Mouse (Mus musculus): ENCODE results near the gene Mrm2. TPM values are rescaled to one million over a fixed set of nuclear protein-coding genes. Genes with fewer than 3 reads are reported as not detected.

Mrm2 gene
- polyA plus RNA-seq (2014; fragmentation: Nextera tagmentation; extraction: Ambion mirVana), result 21.3 and 24.3 TPM in 2 replicates

DNA sequence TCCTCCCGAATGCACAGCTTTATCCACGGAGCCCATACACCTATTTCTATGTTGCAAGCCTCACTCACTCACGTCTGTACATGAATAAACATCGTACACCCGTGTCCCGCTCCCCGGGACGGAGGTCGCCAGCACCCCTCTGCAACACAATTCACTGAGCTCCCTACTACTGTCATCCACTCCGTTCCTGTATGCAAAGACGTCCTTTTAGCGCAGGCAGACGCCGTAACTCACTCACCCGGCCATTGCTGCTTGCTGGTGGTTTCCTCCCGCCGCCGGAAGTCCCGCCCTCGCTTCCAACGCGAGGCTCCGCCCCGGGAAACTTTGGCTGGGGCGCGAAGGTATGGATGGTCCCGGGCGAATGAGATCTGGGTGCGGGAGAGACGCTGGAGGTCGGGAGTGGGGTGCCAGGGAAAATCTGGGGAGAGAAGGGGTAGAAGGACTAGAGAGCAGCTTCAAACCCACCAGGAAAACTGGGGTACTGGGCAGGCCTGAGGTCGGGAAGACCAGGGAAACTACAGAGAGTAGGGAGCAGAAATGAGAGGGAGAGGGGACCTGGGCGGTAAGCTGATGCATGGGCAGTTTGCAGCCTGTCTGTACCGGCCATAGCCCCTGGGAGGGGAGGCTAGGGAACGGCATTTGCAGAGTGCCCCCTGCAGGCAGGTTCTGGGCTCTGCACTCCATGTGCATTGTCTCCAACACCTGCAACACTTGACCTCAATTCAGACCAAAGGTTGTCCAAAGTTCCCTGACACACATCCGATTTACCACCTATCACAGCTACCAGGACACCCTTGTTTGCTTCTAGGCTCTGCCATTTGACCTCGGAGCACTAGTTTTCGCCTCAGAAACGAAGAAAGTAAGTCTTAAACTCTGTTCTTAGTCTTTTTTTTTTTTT lies at the start of gene Mrm2:
Gene Mrm2, minus strand, starts transcription at position 284 of the 898 bp plus-strand sequence.
- WGBS, result 1% methylated on average over 39 of the region's 39 CpGs
- H3K4me3 ChIP-seq (replicated peaks; ENCODE audit: low read length), result peak within 1 kb of the TSS; percentile 55
- H3K36me3 ChIP-seq (replicated peaks; ENCODE audit: control insufficient read depth, insufficient read depth), result peaks cover 22% of the 10 kb centered on the region
- peak within 1 kb of the TSS; percentile 66 for H3K27ac ChIP-seq
- no peaks in the 10 kb centered on the region for H3K27me3 ChIP-seq (ENCODE audit: control insufficient read depth, insufficient read depth, low read length)
- H3K9ac ChIP-seq, result peak within 1 kb of the TSS; percentile 75
- peak; percentile 84 for ATAC-seq (ENCODE audit: low FRiP score)
- H3K4me1 ChIP-seq (replicated peaks; ENCODE audit: control insufficient read depth, insufficient read depth, low read length), result peaks cover 11% of the 10 kb centered on the region
- H3K9me3 ChIP-seq (ENCODE audit: control insufficient read depth, low read length), result no peaks in the 10 kb centered on the region
- DNase-seq (ENCODE audit: low spot score), result peak; percentile 81
- H3K4me2 ChIP-seq (replicated peaks), result peak within 1 kb of the TSS; percentile 89

DNA sequence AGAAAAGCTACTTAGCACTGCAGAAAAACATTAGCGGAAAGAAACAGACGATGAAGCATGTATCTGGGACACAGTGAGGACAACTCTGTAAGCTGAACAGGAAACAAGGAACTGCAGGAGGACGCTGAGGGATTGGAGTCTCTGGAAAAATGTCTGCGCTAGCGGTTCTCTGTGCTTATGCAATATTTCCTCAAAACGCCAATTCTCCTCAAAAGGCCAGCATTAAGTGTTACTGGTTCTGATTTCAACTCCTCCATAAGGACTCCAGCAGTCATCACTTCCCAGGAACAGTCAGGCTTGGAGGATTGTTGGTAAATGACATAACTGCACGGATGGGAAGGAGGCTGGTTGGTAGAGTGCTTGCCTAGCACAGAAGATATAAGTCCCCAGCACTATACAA lies 49.5 kb upstream of the Mrm2 start:
- ATAC-seq (ENCODE audit: low FRiP score) (no peak), DNase-seq (ENCODE audit: low spot score) (no peak)
- no peak overlapping the region for H3K9ac ChIP-seq
- H3K9me3 ChIP-seq (ENCODE audit: control insufficient read depth, low read length), result no peaks in the 10 kb centered on the region
- no peak overlapping the region for H3K4me2 ChIP-seq (replicated peaks)
- no peak overlapping the region for H3K4me3 ChIP-seq (replicated peaks; ENCODE audit: low read length)
- WGBS, result 90% methylated on average over 7 of the region's 7 CpGs
- H3K27ac ChIP-seq, result no peak overlapping the region
- H3K36me3 ChIP-seq (replicated peaks; ENCODE audit: control insufficient read depth, insufficient read depth), result no peaks in the 10 kb centered on the region
- no peaks in the 10 kb centered on the region for H3K4me1 ChIP-seq (replicated peaks; ENCODE audit: control insufficient read depth, insufficient read depth, low read length)
- H3K27me3 ChIP-seq (ENCODE audit: control insufficient read depth, insufficient read depth, low read length), result no peaks in the 10 kb centered on the region

DNA sequence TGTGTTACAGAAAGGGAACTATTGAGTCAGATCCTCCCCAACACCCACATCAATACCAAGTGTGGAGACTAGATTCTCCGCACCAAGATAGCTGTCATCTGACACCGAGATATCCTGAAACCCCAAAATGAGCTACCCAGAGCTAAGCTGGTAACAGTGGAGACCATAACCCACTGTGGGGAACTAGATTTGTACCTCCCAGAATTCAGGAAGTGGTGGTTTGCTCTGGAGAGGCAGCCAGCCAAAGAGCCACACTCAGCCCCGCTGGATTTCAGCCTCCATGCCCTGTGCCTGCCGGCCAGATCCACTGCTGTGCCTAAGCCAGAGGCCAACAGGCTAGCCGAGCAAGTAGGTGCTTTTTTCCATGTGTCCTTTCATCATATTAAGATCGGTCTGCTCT lies 47.6 kb upstream of the Mrm2 start:
- no peak for DNase-seq (ENCODE audit: low spot score)
- no peaks in the 10 kb centered on the region for H3K9me3 ChIP-seq (ENCODE audit: control insufficient read depth, low read length)
- H3K4me1 ChIP-seq (replicated peaks; ENCODE audit: control insufficient read depth, insufficient read depth, low read length), result no peaks in the 10 kb centered on the region; the same call in 1 of the 2 replicates
- no peak overlapping the region for H3K9ac ChIP-seq
- no peaks in the 10 kb centered on the region for H3K36me3 ChIP-seq (replicated peaks; ENCODE audit: control insufficient read depth, insufficient read depth)
- no peak overlapping the region for H3K27ac ChIP-seq
- H3K27me3 ChIP-seq (ENCODE audit: control insufficient read depth, insufficient read depth, low read length), result no peaks in the 10 kb centered on the region
- no peak overlapping the region for H3K4me3 ChIP-seq (replicated peaks; ENCODE audit: low read length)
- ATAC-seq (ENCODE audit: low FRiP score), result no peak
- no peak overlapping the region for H3K4me2 ChIP-seq (replicated peaks)
- WGBS, result 80% methylated on average over 6 of the region's 6 CpGs

DNA sequence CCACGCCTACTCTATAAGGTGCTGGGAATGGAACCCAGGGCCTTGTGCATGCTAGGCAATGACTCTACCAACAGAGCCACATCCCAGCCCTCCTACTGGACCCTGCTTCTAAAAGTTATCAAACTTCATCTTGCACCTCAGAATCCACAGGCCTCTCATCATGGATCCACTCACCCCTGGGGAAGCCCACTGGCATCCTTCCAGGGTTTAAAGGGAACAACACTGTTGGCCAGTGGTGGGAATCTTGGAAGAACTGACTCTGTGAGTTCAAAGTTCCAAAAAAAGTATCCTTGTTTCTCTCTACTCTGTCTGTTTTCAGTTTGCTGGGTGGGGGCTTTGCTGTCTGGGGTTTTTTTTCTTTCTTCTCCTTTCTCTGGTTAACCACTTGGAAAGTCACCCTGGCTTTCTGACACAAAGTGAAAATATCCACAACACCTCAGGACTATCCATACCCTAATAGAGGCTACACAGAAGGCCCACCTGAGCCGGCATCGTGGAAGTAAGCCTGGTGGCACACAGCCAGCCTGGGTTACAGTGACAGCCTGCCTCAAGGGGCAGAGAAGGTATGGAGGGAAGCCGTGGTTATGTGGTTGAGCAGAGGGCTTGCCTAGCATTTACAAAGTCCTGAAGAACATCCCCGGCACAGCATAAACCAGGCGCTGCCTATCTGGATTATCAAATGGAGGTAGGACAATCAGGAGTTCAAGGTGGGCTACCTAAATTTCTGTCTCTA lies 46.6 kb upstream of the Mrm2 start:
- no peak for DNase-seq (ENCODE audit: low spot score)
- H3K4me2 ChIP-seq (replicated peaks), result no peak overlapping the region
- H3K9ac ChIP-seq, result no peak overlapping the region
- no peak for ATAC-seq (ENCODE audit: low FRiP score)
- no peaks in the 10 kb centered on the region; the same call in 1 of the 2 replicates for H3K4me1 ChIP-seq (replicated peaks; ENCODE audit: control insufficient read depth, insufficient read depth, low read length)
- H3K27me3 ChIP-seq (ENCODE audit: control insufficient read depth, insufficient read depth, low read length), result no peaks in the 10 kb centered on the region
- 88% methylated on average over 6 of the region's 6 CpGs for WGBS
- H3K27ac ChIP-seq, result no peak overlapping the region
- no peaks in the 10 kb centered on the region for H3K36me3 ChIP-seq (replicated peaks; ENCODE audit: control insufficient read depth, insufficient read depth)
- H3K4me3 ChIP-seq (replicated peaks; ENCODE audit: low read length), result no peak overlapping the region
- no peaks in the 10 kb centered on the region for H3K9me3 ChIP-seq (ENCODE audit: control insufficient read depth, low read length)

DNA sequence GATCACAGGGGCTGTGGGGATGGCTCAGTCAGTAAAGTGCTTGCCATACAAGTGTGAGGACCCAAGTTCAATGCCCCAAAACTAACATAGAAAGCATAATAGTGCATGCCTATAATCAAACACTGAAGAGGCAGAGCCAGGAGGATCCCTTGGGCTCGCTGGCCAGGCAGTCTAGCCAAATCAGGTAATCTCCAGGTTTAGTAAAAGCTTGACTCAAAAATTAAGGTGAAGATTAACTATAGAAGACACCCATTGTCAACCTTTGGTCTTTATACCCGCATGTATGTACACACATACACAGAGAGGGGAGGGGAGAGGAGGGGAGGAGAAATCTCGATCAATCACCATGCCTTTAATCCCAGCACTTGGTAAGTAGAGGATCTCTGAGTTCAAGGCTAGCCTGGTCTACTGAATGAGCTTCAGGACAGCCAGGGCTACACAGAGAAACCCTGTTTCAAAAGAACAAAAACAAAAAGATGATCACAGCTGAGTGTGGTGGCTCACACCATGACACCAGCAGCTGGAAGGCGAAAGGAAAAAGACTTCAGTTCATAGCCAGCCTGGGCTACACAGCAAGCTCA lies 43.6 kb upstream of the Mrm2 start:
- WGBS, result 84% methylated on average over 4 of the region's 4 CpGs
- Histone ChIP-seq H3K4me3 (replicated peaks; ENCODE audit: low read length) (no peak overlapping the region), H3K4me2 (replicated peaks) (no peak overlapping the region), H3K9ac (no peak overlapping the region), H3K27me3 (ENCODE audit: control insufficient read depth, insufficient read depth, low read length) (no peaks in the 10 kb centered on the region), H3K36me3 (replicated peaks; ENCODE audit: control insufficient read depth, insufficient read depth) (no peaks in the 10 kb centered on the region), H3K9me3 (ENCODE audit: control insufficient read depth, low read length) (no peaks in the 10 kb centered on the region), H3K27ac (no peak overlapping the region), H3K4me1 (replicated peaks; ENCODE audit: control insufficient read depth, insufficient read depth, low read length) (no peaks in the 10 kb centered on the region; the same call in 1 of the 2 replicates)
- ATAC-seq (ENCODE audit: low FRiP score) (no peak), DNase-seq (ENCODE audit: low spot score) (no peak)

DNA sequence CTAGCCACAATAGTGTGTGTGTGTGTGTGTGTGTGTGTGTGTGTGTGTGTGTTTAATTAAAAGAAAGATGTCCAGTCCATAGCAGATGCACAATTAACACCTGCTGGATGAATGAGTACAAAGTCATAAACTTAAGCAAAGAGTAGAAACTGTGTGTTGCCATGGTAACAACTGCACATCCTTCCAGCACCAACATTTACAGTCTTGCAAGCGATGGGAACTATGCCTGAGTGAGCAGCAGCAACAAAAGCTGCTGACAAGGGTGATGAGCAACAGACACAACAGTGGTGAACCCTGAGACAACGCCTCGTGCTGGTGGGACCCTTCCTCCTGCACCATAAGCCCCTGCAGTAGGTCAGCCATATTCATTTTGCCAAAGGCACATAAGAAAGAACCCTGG lies 42.5 kb upstream of the Mrm2 start:
- no peak overlapping the region for H3K4me2 ChIP-seq (replicated peaks)
- DNase-seq (ENCODE audit: low spot score) (no peak), ATAC-seq (ENCODE audit: low FRiP score) (no peak)
- H3K4me3 ChIP-seq (replicated peaks; ENCODE audit: low read length), result no peak overlapping the region
- no peak overlapping the region for H3K27ac ChIP-seq
- no peaks in the 10 kb centered on the region for H3K36me3 ChIP-seq (replicated peaks; ENCODE audit: control insufficient read depth, insufficient read depth)
- 27% methylated on average over 3 of the region's 3 CpGs for WGBS
- H3K9ac ChIP-seq, result no peak overlapping the region
- no peaks in the 10 kb centered on the region; the same call in 1 of the 2 replicates for H3K4me1 ChIP-seq (replicated peaks; ENCODE audit: control insufficient read depth, insufficient read depth, low read length)
- no peaks in the 10 kb centered on the region for H3K9me3 ChIP-seq (ENCODE audit: control insufficient read depth, low read length)
- no peaks in the 10 kb centered on the region for H3K27me3 ChIP-seq (ENCODE audit: control insufficient read depth, insufficient read depth, low read length)

DNA sequence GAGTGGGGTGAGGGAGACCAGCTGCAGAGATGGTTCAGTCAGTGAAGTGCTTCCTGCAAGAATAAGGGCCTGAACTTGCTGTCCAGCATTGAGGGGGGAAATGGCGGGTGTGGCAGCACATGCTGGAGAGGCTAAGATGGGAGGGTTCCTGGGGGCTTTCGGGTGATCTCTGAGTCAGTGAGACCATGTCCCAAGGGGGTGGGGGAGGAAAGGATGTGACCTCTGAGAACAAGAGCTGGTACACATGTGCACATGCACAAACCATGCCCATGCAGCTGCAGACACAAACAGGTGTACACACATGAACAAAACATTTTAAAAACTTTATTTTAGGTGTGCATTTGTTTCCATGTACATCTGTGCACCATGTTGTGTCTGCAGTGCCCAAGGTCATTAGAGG lies 42.0 kb upstream of the Mrm2 start:
- no peak overlapping the region for H3K4me2 ChIP-seq (replicated peaks)
- WGBS, result 81% methylated on average over 2 of the region's 2 CpGs
- H3K36me3 ChIP-seq (replicated peaks; ENCODE audit: control insufficient read depth, insufficient read depth), result no peaks in the 10 kb centered on the region
- no peak for DNase-seq (ENCODE audit: low spot score)
- no peak for ATAC-seq (ENCODE audit: low FRiP score)
- no peaks in the 10 kb centered on the region for H3K9me3 ChIP-seq (ENCODE audit: control insufficient read depth, low read length)
- H3K4me1 ChIP-seq (replicated peaks; ENCODE audit: control insufficient read depth, insufficient read depth, low read length), result no peaks in the 10 kb centered on the region; the same call in 1 of the 2 replicates
- H3K4me3 ChIP-seq (replicated peaks; ENCODE audit: low read length), result no peak overlapping the region
- no peak overlapping the region for H3K9ac ChIP-seq
- no peak overlapping the region for H3K27ac ChIP-seq
- no peaks in the 10 kb centered on the region for H3K27me3 ChIP-seq (ENCODE audit: control insufficient read depth, insufficient read depth, low read length)

DNA sequence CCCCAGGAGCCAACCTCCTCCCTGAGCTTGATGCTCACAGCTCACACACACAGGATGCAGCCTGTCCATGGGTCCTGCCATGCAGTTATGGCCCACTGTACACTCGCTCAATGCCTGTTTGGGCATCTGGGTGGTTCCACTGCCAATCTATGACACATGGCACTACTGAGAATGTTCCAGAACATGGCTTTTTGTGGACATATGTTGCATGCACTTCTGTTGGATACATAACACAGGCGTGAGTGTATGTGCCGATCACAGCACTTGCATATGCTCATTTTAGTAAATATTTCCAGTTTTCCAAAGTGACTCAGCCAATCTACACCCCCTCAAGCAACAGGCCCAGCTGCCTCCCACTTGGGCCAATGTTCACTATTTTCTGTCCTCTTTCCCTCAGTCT lies 40.0 kb upstream of the Mrm2 start:
- no peaks in the 10 kb centered on the region for H3K9me3 ChIP-seq (ENCODE audit: control insufficient read depth, low read length)
- no peak overlapping the region for H3K4me2 ChIP-seq (replicated peaks)
- H3K27me3 ChIP-seq (ENCODE audit: control insufficient read depth, insufficient read depth, low read length), result no peaks in the 10 kb centered on the region
- WGBS, result 94% methylated on average over 3 of the region's 3 CpGs
- ATAC-seq (ENCODE audit: low FRiP score), result no peak
- no peak overlapping the region for H3K27ac ChIP-seq
- no peak for DNase-seq (ENCODE audit: low spot score)
- no peak overlapping the region for H3K9ac ChIP-seq
- no peaks in the 10 kb centered on the region for H3K36me3 ChIP-seq (replicated peaks; ENCODE audit: control insufficient read depth, insufficient read depth)
- no peaks in the 10 kb centered on the region; the same call in 1 of the 2 replicates for H3K4me1 ChIP-seq (replicated peaks; ENCODE audit: control insufficient read depth, insufficient read depth, low read length)
- no peak overlapping the region for H3K4me3 ChIP-seq (replicated peaks; ENCODE audit: low read length)

All from hindbrain, embryonic 14.5 days (tissue).